Mouse (Mus musculus) urinary bladder, postnatal 36 days (tissue): ENCODE measurements at regions not wholly inside any gene's neighbourhood (a gene's known extent, or its start where the extent isn't known, plus 50 kb on each side); places are given as distances from the start of the nearest gene placed in this dataset.

Experiments
- DNase-seq, 2 experiments: peaks; one replicate each; pipeline ENCODE4 v3.0.0; 2022; ENCODE audit warnings: low spot score in 2 of 2, mixed read lengths in 1 of 2

DNA sequence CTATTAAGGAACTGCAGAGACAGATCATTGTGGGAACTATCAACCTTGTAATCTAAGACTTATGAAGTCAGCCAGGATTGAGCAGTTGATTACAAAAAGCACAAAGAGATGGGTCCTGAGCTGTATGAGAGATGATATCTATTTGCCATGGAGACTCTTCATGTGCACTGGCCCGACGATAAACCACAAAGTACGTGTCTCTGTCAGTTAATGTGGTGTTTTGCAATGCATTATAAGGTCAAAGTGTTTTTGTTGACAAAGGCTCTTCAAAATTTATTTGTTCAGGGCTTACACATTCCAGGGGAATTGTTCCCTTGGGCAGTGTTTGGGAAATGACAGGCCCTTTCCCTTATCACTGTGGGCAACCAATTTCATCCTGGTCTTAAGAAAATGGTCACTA lies 65.7 kb upstream of the Thpo start:
- no peak for DNase-seq

GRCm38 (mm10) chr16:20798115-20798514 lies 63.8 kb upstream of the Thpo start:
- no peak for DNase-seq

GRCm38 (mm10) chr16:20794721-20795120 lies 60.4 kb upstream of the Thpo start:
- no peak for DNase-seq
